Comparison of ENCODE assay signal across 8 mouse cellular contexts in the genomic region with DNA sequence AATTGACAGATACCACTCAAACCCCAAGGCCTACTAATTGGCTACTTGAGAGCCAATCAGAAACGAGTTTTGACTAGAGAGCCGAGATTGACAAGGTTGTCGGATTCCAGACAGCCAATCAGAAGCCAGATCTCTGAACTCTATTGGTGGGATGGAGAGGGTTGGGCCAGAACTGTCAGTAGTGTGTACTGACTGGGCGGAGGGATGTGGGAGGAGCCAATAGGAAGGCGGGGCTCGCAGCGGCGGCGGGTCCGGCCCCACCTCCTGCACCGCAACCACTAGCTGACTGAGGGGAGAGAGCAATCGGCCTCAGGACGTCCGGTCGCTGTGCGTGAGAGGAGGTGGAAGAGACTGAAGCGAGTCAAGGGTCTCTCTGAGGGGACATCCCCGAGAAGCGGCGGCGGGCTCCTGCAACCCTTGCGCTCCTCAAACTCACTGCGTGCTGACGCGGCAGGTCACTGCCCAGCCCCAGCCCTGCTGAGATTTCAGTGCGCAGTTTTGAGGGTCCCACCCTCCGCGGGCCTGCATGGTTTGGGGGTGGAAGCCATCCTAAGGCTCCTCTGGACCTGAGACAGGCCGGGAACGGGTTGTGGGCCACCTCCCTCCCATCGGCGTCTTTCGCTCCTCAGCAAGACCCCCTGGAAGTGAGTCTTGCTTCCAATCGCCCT. TPM values are rescaled to one million over a fixed set of nuclear protein-coding genes. Genes with fewer than 3 reads are reported as not detected.
DNase-seq lines count a peak whose midpoint lies in the region; ATAC-seq and TF ChIP-seq lines count a peak whose summit lies in the region.

TSS of gene Hykk (plus strand) at position 274 of the 668 bp plus-strand sequence.

- peak within 1 kb of the TSS; percentile 85 for H3K27ac ChIP-seq in heart, embryonic 10.5 days
- peak within 1 kb of the TSS; percentile 42; the same call in 1 of the 2 replicates for H3K27ac ChIP-seq in kidney, embryonic 14.5 days (ENCODE audit: low read depth, low read length)
- H3K27ac ChIP-seq in limb, embryonic 14.5 days (replicated peaks; ENCODE audit: low read depth, low read length), result peak within 1 kb of the TSS; percentile 11; the same call in 1 of the 2 replicates
- peak within 1 kb of the TSS; percentile 50 for H3K27ac ChIP-seq in midbrain, embryonic 16.5 days (ENCODE audit: low read length)
- no peak within 1 kb of the TSS for H3K27ac ChIP-seq in spleen, adult 2 months (ENCODE audit: insufficient read depth, low read length)

- WGBS in heart, embryonic 10.5 days, result under 1% methylated on average over 34 of the region's 34 CpGs
- under 1% methylated on average over 34 of the region's 34 CpGs for WGBS in kidney, embryonic 14.5 days
- under 1% methylated on average over 32 of the region's 34 CpGs for WGBS in limb, embryonic 14.5 days
- under 1% methylated on average over 34 of the region's 34 CpGs for WGBS in midbrain, embryonic 16.5 days
- 3% methylated on average over 34 of the region's 34 CpGs for WGBS in spleen, adult 2 months

- peak; percentile 71; the same call in 1 of the 2 replicates for TF ChIP-seq POLR2A in limb, embryonic 14.5 days (IDR thresholded peaks at IDR 0.05; ENCODE audit: borderline replicate concordance, extremely low read depth, insufficient read depth, insufficient read length)
- no peak for TF ChIP-seq POLR2A in spleen, adult 2 months (IDR thresholded peaks at IDR 0.05; ENCODE audit: low read depth, low read length)

- H3K9ac ChIP-seq in kidney, embryonic 14.5 days (ENCODE audit: low read depth, low read length), result peak within 1 kb of the TSS; percentile 73
- peak within 1 kb of the TSS; percentile 54 for H3K9ac ChIP-seq in limb, embryonic 14.5 days (ENCODE audit: low read depth, low read length, severe bottlenecking)
- peak within 1 kb of the TSS; percentile 79 for H3K9ac ChIP-seq in midbrain, embryonic 16.5 days (ENCODE audit: low read depth, low read length)

- DNase-seq in 3T3-L1 (ENCODE audit: low read depth, low spot score), result peak; percentile 77
- peak; percentile 8 for DNase-seq in brain, embryonic 18.5 days (ENCODE audit: low read depth, low spot score)
- DNase-seq in heart, embryonic 10.5 days (ENCODE audit: low spot score), result peak; percentile 94
- DNase-seq in limb, embryonic 14.5 days (ENCODE audit: low spot score), result peak; percentile 97
- peak; percentile 79 to 80 for DNase-seq in spleen, adult 2 months (ENCODE audit: low read depth in 1 of 2, low spot score in 2 of 2)

- peak within 1 kb of the TSS; percentile 94 for H3K4me2 ChIP-seq in kidney, embryonic 14.5 days (replicated peaks; ENCODE audit: low read depth, low read length)
- peak within 1 kb of the TSS; percentile 61 for H3K4me2 ChIP-seq in limb, embryonic 14.5 days (replicated peaks; ENCODE audit: low read depth, low read length, severe bottlenecking)
- H3K4me2 ChIP-seq in midbrain, embryonic 16.5 days (ENCODE audit: low read length), result peak within 1 kb of the TSS; percentile 89

- H3K9me3 ChIP-seq in erythroblast, embryonic 14.5 days (ENCODE audit: control insufficient read depth, low read length), result peaks cover 5% of the 10 kb centered on the region
- 0 out of 2 replicates have a peak, but pooled peaks cover 3% of the 10 kb centered on the region for H3K9me3 ChIP-seq in heart, embryonic 10.5 days
- H3K9me3 ChIP-seq in kidney, embryonic 14.5 days (ENCODE audit: control insufficient read depth, low read length), result 0 out of 2 replicates have a peak, but pooled peaks cover 5% of the 10 kb centered on the region
- H3K9me3 ChIP-seq in limb, embryonic 14.5 days (ENCODE audit: control insufficient read depth, low read length), result no peaks in the 10 kb centered on the region
- H3K9me3 ChIP-seq in midbrain, embryonic 16.5 days (replicated peaks; ENCODE audit: control insufficient read depth, low read length, poor library complexity, severe bottlenecking), result no peaks in the 10 kb centered on the region

- H3K4me3 ChIP-seq in erythroblast, embryonic 14.5 days (replicated peaks), result peak within 1 kb of the TSS; percentile 57
- peak within 1 kb of the TSS; percentile 82 for H3K4me3 ChIP-seq in heart, embryonic 10.5 days
- peak within 1 kb of the TSS; percentile 73 for H3K4me3 ChIP-seq in kidney, embryonic 14.5 days (ENCODE audit: low read length)
- peak within 1 kb of the TSS; percentile 56 for H3K4me3 ChIP-seq in limb, embryonic 14.5 days (replicated peaks; ENCODE audit: low read length)
- H3K4me3 ChIP-seq in midbrain, embryonic 16.5 days (ENCODE audit: low read depth, low read length), result peak within 1 kb of the TSS; percentile 80
- H3K4me3 ChIP-seq in spleen, adult 2 months (ENCODE audit: extremely low read depth, insufficient read depth, insufficient read length), result peak within 1 kb of the TSS; percentile 59

- ATAC-seq in kidney, embryonic 14.5 days (ENCODE audit: low FRiP score, low TSS enrichment), result peak; percentile 99
- peak; percentile 99 for ATAC-seq in limb, embryonic 14.5 days (ENCODE audit: low FRiP score, low read depth)
- ATAC-seq in midbrain, embryonic 16.5 days, result peak; percentile 100

- no peaks in the 10 kb centered on the region for H3K36me3 ChIP-seq in erythroblast, embryonic 14.5 days (ENCODE audit: control insufficient read depth)
- 0 out of 2 replicates have a peak, but pooled peaks cover 2% of the 10 kb centered on the region for H3K36me3 ChIP-seq in heart, embryonic 10.5 days
- H3K36me3 ChIP-seq in kidney, embryonic 14.5 days (ENCODE audit: control insufficient read depth, insufficient read depth, low read length), result no peaks in the 10 kb centered on the region
- no peaks in the 10 kb centered on the region; the same call in 1 of the 2 replicates for H3K36me3 ChIP-seq in limb, embryonic 14.5 days (ENCODE audit: control insufficient read depth, insufficient read depth, low read length)
- no peaks in the 10 kb centered on the region for H3K36me3 ChIP-seq in midbrain, embryonic 16.5 days (ENCODE audit: control insufficient read depth, insufficient read depth, low read length)
- no peaks in the 10 kb centered on the region for H3K36me3 ChIP-seq in spleen, adult 2 months (ENCODE audit: control insufficient read depth, insufficient read depth, low read length)

- peaks cover 19% of the 10 kb centered on the region for H3K27me3 ChIP-seq in erythroblast, embryonic 14.5 days (ENCODE audit: control insufficient read depth)
- H3K27me3 ChIP-seq in heart, embryonic 10.5 days (ENCODE audit: insufficient read depth, poor library complexity, severe bottlenecking), result no peaks in the 10 kb centered on the region
- H3K27me3 ChIP-seq in kidney, embryonic 14.5 days (ENCODE audit: control insufficient read depth, insufficient read depth, low read length), result no peaks in the 10 kb centered on the region
- H3K27me3 ChIP-seq in limb, embryonic 14.5 days (ENCODE audit: control insufficient read depth, insufficient read depth, low read length), result no peaks in the 10 kb centered on the region
- no peaks in the 10 kb centered on the region for H3K27me3 ChIP-seq in midbrain, embryonic 16.5 days (ENCODE audit: control insufficient read depth, insufficient read depth, low read depth, low read length)
- H3K27me3 ChIP-seq in spleen, adult 2 months (ENCODE audit: control insufficient read depth, insufficient read depth, low read length), result no peaks in the 10 kb centered on the region

- peaks cover 6% of the 10 kb centered on the region for H3K4me1 ChIP-seq in erythroblast, embryonic 14.5 days (ENCODE audit: control insufficient read depth)
- H3K4me1 ChIP-seq in heart, embryonic 10.5 days, result no peaks in the 10 kb centered on the region; the same call in 1 of the 2 replicates
- no peaks in the 10 kb centered on the region; the same call in 1 of the 2 replicates for H3K4me1 ChIP-seq in kidney, embryonic 14.5 days (ENCODE audit: control insufficient read depth, insufficient read depth, low read length)
- H3K4me1 ChIP-seq in limb, embryonic 14.5 days (ENCODE audit: control insufficient read depth, insufficient read depth, low read length), result 0 out of 2 replicates have a peak, but pooled peaks cover 4% of the 10 kb centered on the region
- peaks cover 8% of the 10 kb centered on the region for H3K4me1 ChIP-seq in midbrain, embryonic 16.5 days (ENCODE audit: control insufficient read depth, insufficient read depth, low read length)
- peaks cover 2% of the 10 kb centered on the region; the same call in 1 of the 2 replicates for H3K4me1 ChIP-seq in spleen, adult 2 months (ENCODE audit: control insufficient read depth, insufficient read depth, insufficient read length)

- TF ChIP-seq CTCF in spleen, adult 2 months (IDR thresholded peaks at IDR 0.05; ENCODE audit: extremely low read depth, insufficient read depth, insufficient read length, insufficient replicate concordance), result no peak

RNA-seq across cellular contexts. Expression of gene Hykk, which starts in this region (rescaled TPM):
- polyA plus RNA-seq in erythroblast, embryonic 14.5 days (2012), result 0.01 TPM in 1 of 2 replicates, not detected in the other
- polyA plus RNA-seq in heart, embryonic 10.5 days (2016; fragmentation: Nextera tagmentation; extraction: Ambion mirVana), result 3.3 and 3.6 TPM in 2 replicates
- 2.7 and 5.1 TPM in 2 replicates for polyA plus RNA-seq in kidney, embryonic 14.5 days (2014; fragmentation: Nextera tagmentation; extraction: Ambion mirVana)
- 4.3 and 4.5 TPM in 2 replicates for polyA plus RNA-seq in limb, embryonic 14.5 days (2012; rRNA removed)
- polyA plus RNA-seq in limb, embryonic 14.5 days (2014; fragmentation: Nextera tagmentation; extraction: Ambion mirVana), result 5.9 TPM in 2 replicates
- 1.8 and 2.2 TPM in 2 replicates for polyA plus RNA-seq in midbrain, embryonic 16.5 days (2015; fragmentation: Nextera tagmentation; extraction: Ambion mirVana)
- 0.25 and 0.34 TPM in 2 replicates for polyA plus RNA-seq in spleen, adult 2 months (2012; rRNA removed)

Comparison
In these comparisons a context has a peak if more than half of its experiments do, and no peak if none do; other contexts are left out.
1. Peak in DNase-seq and H3K4me3 ChIP-seq in spleen, adult 2 months; RNA of the gene not detected or under 1 TPM.
2. DNase-seq: peak in every context shown above with its lines; median percentile 97 in limb, embryonic 14.5 days; 94 in heart, embryonic 10.5 days; 80 in spleen, adult 2 months; 77 in 3T3-L1; 8 in brain, embryonic 18.5 days.